Mouse (Mus musculus): ENCODE data around the gene Nup210l.

The Nup210l gene

GRCm38 (mm10) chr3:90159757-90160156, 55.8 kb downstream of the Nup210l start:
- DNase-seq (ENCODE audit: low spot score): no peak

- DNase-seq (ENCODE audit: low spot score): no peak
These were observed 57.6 kb downstream of the Nup210l start for GRCm38 (mm10) chr3:90161541-90161940.

- DNase-seq (ENCODE audit: low spot score): no peak
These were observed 75.6 kb downstream of the Nup210l start for GRCm38 (mm10) chr3:90179566-90179965.

GRCm38 (mm10) chr3:90183581-90183980, 79.6 kb downstream of the Nup210l start:
- no peak for DNase-seq (ENCODE audit: low spot score)

- no peak for DNase-seq (ENCODE audit: low spot score)
These were observed 87.1 kb downstream of the Nup210l start for GRCm38 (mm10) chr3:90190859-90191510.

- DNase-seq (ENCODE audit: low spot score): no peak
These were observed 90.8 kb downstream of the Nup210l start for GRCm38 (mm10) chr3:90194759-90195158.

GRCm38 (mm10) chr3:90195644-90196043, 91.7 kb downstream of the Nup210l start:
- no peak for DNase-seq (ENCODE audit: low spot score)

- no peak for DNase-seq (ENCODE audit: low spot score)
These were observed 93.6 kb downstream of the Nup210l start for GRCm38 (mm10) chr3:90197548-90197947.

- no peak for DNase-seq (ENCODE audit: low spot score)
These were observed 99.0 kb downstream of the Nup210l start for GRCm38 (mm10) chr3:90202884-90203283.

GRCm38 (mm10) chr3:90203619-90204018, 99.7 kb downstream of the Nup210l start:
- no peak for DNase-seq (ENCODE audit: low spot score)

GRCm38 (mm10) chr3:90204582-90204981, 100.7 kb downstream of the Nup210l start:
- no peak for DNase-seq (ENCODE audit: low spot score)

- DNase-seq (ENCODE audit: low spot score): no peak
These were observed 104.7 kb downstream of the Nup210l start for GRCm38 (mm10) chr3:90208662-90209061.

- DNase-seq (ENCODE audit: low spot score): no peak
These were observed 106.1 kb downstream of the Nup210l start for GRCm38 (mm10) chr3:90209908-90210566.

- no peak for DNase-seq (ENCODE audit: low spot score)
These were observed 107.8 kb downstream of the Nup210l start for GRCm38 (mm10) chr3:90211475-90212398.

GRCm38 (mm10) chr3:90212723-90213122, 108.8 kb downstream of the Nup210l start:
- DNase-seq (ENCODE audit: low spot score): no peak

- peak; percentile 90 for DNase-seq (ENCODE audit: low spot score)
These were observed 109.5 kb downstream of the Nup210l start, which contains the start of the genes Rps27 and Rab13 for GRCm38 (mm10) chr3:90213377-90213866. Gene Rps27, minus strand, starts transcription at chr3:90213651. Gene Rab13, plus strand, starts transcription at chr3:90213695.

GRCm38 (mm10) chr3:90213956-90214684, 110.2 kb downstream of the Nup210l start:
- no peak for DNase-seq (ENCODE audit: low spot score)

GRCm38 (mm10) chr3:90215825-90216380, 112.0 kb downstream of the Nup210l start:
- no peak for DNase-seq (ENCODE audit: low spot score)

- peak; percentile 28 for DNase-seq (ENCODE audit: low spot score)
These were observed 116.2 kb downstream of the Nup210l start for GRCm38 (mm10) chr3:90220088-90220487.

GRCm38 (mm10) chr3:90220531-90220951, 116.6 kb downstream of the Nup210l start:
- DNase-seq (ENCODE audit: low spot score): no peak

- DNase-seq (ENCODE audit: low spot score): no peak
These were observed 117.2 kb downstream of the Nup210l start for GRCm38 (mm10) chr3:90221123-90221522.

Data from left cerebral cortex, adult 11 months (tissue).